Mouse (Mus musculus): ENCODE results near the gene Abca13.
A peak's percentile ranks its signal among the peaks of the same experiment; 100 is the strongest.
"Not testable (repeated sequence)": the region's sequence is repeated elsewhere in the genome, so short reads cannot be mapped to it uniquely, and the experiment has no call there.

Abca13 gene

GRCm38 (mm10) chr11:9299615-9300014 lies 107.9 kb downstream of the Abca13 start:
- DNase-seq = no peak

- no peak for DNase-seq
Observed at GRCm38 (mm10) chr11:9305450-9305849, 113.7 kb downstream of the Abca13 start.

- no peak for DNase-seq
Observed at GRCm38 (mm10) chr11:9316545-9316944, 124.8 kb downstream of the Abca13 start.

- DNase-seq = peak; percentile 35
Observed at GRCm38 (mm10) chr11:9317076-9317929, 125.6 kb downstream of the Abca13 start.

GRCm38 (mm10) chr11:9338151-9338550 lies 146.4 kb downstream of the Abca13 start:
- no peak for DNase-seq

- no peak for DNase-seq
Observed at GRCm38 (mm10) chr11:9347724-9348123, 156.0 kb downstream of the Abca13 start.

GRCm38 (mm10) chr11:9373160-9373559 lies 181.4 kb downstream of the Abca13 start:
- no peak for DNase-seq

- DNase-seq = not testable (repeated sequence)
Observed at GRCm38 (mm10) chr11:9374426-9374825, 182.7 kb downstream of the Abca13 start.

- no peak for DNase-seq
Observed at GRCm38 (mm10) chr11:9388520-9388919, 196.8 kb downstream of the Abca13 start.

GRCm38 (mm10) chr11:9416946-9417345 lies 225.2 kb downstream of the Abca13 start:
- DNase-seq = no peak

- no peak for DNase-seq
Observed at GRCm38 (mm10) chr11:9420205-9420604, 228.5 kb downstream of the Abca13 start.

- DNase-seq = no peak
Observed at GRCm38 (mm10) chr11:9427411-9427810, 235.7 kb downstream of the Abca13 start.

- DNase-seq = no peak
Observed at GRCm38 (mm10) chr11:9432807-9433206, 241.1 kb downstream of the Abca13 start.

GRCm38 (mm10) chr11:9436617-9437016 lies 244.9 kb downstream of the Abca13 start:
- no peak for DNase-seq

GRCm38 (mm10) chr11:9439781-9440180 lies 248.0 kb downstream of the Abca13 start:
- DNase-seq = no peak

GRCm38 (mm10) chr11:9441192-9441591 lies 249.4 kb downstream of the Abca13 start:
- no peak for DNase-seq

GRCm38 (mm10) chr11:9472400-9472799 lies 280.7 kb downstream of the Abca13 start:
- no peak for DNase-seq

GRCm38 (mm10) chr11:9481511-9481910 lies 289.8 kb downstream of the Abca13 start:
- DNase-seq = no peak

- DNase-seq = no peak
Observed at GRCm38 (mm10) chr11:9500326-9501142, 308.8 kb downstream of the Abca13 start.

GRCm38 (mm10) chr11:9514966-9515365 lies 323.2 kb downstream of the Abca13 start:
- not testable (repeated sequence) for DNase-seq

- no peak for DNase-seq
Observed at GRCm38 (mm10) chr11:9528556-9528955, 336.8 kb downstream of the Abca13 start.

- no peak for DNase-seq
Observed at GRCm38 (mm10) chr11:9531715-9532114, 340.0 kb downstream of the Abca13 start.

GRCm38 (mm10) chr11:9533189-9533588 lies 341.4 kb downstream of the Abca13 start:
- DNase-seq = no peak

- no peak for DNase-seq
Observed at GRCm38 (mm10) chr11:9533658-9534202, 342.0 kb downstream of the Abca13 start.

Measured in thymus, postnatal 25 days (tissue).